Mouse (Mus musculus): ENCODE results near the gene Pde6d. TPM values are rescaled to one million over a fixed set of nuclear protein-coding genes. Genes with fewer than 3 reads are reported as not detected.

Gene Pde6d
- polyA plus RNA-seq, 2 experiments: 63.0 to 63.2 TPM

DNA sequence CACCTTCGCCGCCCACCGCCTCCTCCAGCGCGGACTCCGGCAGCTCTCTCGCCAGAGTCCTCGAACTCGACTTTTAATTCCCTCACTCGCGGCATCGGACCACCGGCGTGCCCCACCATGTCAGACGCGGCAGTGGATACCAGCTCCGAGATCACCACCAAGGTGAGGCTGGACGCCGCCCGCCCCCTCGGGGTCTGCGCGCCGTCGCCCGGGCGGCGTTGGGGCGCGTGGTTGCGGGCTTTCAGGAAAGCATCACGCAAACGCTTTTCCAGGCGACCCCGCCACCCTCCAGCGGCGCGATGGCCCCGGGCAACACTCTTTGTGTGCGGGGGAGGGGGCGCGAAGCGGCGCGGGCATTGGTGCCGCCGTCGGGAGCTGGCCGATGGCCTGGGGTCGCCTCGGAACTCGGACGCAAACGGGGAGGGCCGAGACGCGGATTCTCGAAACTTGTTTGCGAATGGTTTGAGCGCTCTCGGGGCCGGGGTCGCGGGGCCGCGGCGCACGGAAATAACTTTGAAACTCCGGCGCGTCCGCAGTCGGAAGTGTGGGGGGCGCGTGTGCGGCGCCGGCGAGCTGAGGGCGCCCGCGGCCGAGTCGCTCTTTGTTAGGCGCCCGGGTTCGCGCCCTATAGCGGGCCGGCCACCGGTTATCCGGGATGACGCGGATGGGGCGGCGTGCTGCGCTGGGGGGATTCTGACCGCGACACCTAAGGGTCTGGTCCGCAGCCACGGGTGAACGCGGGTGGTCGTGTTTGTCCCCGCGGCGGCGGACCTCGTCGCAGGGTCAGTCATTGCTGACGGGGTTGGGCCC is 55.4 kb downstream of the Pde6d start:
- WGBS: 2% methylated on average over 83 of the region's 111 CpGs
- H3K4me1 ChIP-seq (ENCODE audit: control insufficient read depth, insufficient read depth, low read length): peaks cover 27% of the 10 kb centered on the region
- H3K36me3 ChIP-seq (ENCODE audit: control insufficient read depth, insufficient read depth, low read length): peaks cover 33% of the 10 kb centered on the region
- ATAC-seq (ENCODE audit: low FRiP score, low read depth) (no peak), DNase-seq (ENCODE audit: low spot score) (no peak)
- peak overlapping the region; percentile 100 for H3K4me3 ChIP-seq (replicated peaks; ENCODE audit: low read length)
- peak overlapping the region; percentile 100 for H3K9ac ChIP-seq (ENCODE audit: low read depth, low read length, severe bottlenecking)
- no peaks in the 10 kb centered on the region for H3K9me3 ChIP-seq (ENCODE audit: control insufficient read depth, low read length)
- no peaks in the 10 kb centered on the region for H3K27me3 ChIP-seq (ENCODE audit: control insufficient read depth, insufficient read depth, low read length)
- TF ChIP-seq POLR2A (IDR thresholded peaks at IDR 0.05; ENCODE audit: borderline replicate concordance, extremely low read depth, insufficient read depth, insufficient read length): 0 out of 2 replicates have a peak, but pooled peaks have one; percentile 90
- peak overlapping the region; percentile 96 for H3K27ac ChIP-seq (replicated peaks; ENCODE audit: low read depth, low read length)
- H3K4me2 ChIP-seq (replicated peaks; ENCODE audit: low read depth, low read length, severe bottlenecking): peak overlapping the region; percentile 88

DNA sequence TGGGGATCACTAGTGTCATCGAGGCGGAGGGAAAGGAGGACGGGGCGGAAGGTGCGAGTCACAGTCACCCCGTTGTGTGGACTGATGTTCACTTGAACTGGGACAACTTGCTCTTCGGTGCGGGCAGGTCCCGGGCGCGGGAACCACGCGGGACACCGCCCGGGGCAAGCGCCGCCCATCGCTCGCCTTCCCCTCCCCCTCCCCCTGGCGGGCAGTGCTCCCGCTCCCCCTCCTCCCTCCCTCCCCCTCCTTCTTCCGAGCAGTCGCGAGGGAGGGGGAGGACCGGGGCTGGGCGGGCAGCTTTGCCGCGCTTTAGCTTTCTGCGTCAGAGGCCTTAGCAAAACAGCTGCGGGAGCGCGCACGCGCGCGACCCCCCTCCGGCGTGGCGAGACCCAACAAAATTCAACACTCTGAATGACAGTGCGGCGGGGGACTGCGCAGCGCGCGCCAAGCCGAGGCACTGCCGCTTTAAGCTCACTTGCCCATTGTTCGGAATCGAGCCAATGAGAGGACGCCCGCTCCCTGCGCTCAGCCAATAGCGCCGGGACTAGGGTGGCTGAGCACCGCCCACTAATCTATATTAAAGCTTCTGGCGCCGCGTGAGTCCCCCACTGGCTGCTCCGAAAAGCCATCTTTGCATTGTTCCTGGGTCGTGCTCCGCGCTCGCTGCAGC is 56.2 kb downstream of the Pde6d start, which contains the start of gene Ptma:
Gene Ptma (plus strand): TSS at position 611 of the 673 bp plus-strand sequence.
- H3K4me1 ChIP-seq (ENCODE audit: control insufficient read depth, insufficient read depth, low read length): peaks cover 27% of the 10 kb centered on the region
- peak; percentile 72; the same call in 1 of the 2 replicates for TF ChIP-seq POLR2A (IDR thresholded peaks at IDR 0.05; ENCODE audit: borderline replicate concordance, extremely low read depth, insufficient read depth, insufficient read length)
- peak; percentile 91 for ATAC-seq (ENCODE audit: low FRiP score, low read depth)
- 0% methylated on average over 43 of the region's 63 CpGs for WGBS
- no peaks in the 10 kb centered on the region for H3K27me3 ChIP-seq (ENCODE audit: control insufficient read depth, insufficient read depth, low read length)
- H3K4me3 ChIP-seq (replicated peaks; ENCODE audit: low read length): peak within 1 kb of the TSS; percentile 100
- peaks cover 29% of the 10 kb centered on the region for H3K36me3 ChIP-seq (ENCODE audit: control insufficient read depth, insufficient read depth, low read length)
- peak within 1 kb of the TSS; percentile 98 for H3K4me2 ChIP-seq (replicated peaks; ENCODE audit: low read depth, low read length, severe bottlenecking)
- no peaks in the 10 kb centered on the region for H3K9me3 ChIP-seq (ENCODE audit: control insufficient read depth, low read length)
- peak; percentile 100 for DNase-seq (ENCODE audit: low spot score)
- peak within 1 kb of the TSS; percentile 100 for H3K27ac ChIP-seq (replicated peaks; ENCODE audit: low read depth, low read length)
- peak within 1 kb of the TSS; percentile 100 for H3K9ac ChIP-seq (ENCODE audit: low read depth, low read length, severe bottlenecking)

DNA sequence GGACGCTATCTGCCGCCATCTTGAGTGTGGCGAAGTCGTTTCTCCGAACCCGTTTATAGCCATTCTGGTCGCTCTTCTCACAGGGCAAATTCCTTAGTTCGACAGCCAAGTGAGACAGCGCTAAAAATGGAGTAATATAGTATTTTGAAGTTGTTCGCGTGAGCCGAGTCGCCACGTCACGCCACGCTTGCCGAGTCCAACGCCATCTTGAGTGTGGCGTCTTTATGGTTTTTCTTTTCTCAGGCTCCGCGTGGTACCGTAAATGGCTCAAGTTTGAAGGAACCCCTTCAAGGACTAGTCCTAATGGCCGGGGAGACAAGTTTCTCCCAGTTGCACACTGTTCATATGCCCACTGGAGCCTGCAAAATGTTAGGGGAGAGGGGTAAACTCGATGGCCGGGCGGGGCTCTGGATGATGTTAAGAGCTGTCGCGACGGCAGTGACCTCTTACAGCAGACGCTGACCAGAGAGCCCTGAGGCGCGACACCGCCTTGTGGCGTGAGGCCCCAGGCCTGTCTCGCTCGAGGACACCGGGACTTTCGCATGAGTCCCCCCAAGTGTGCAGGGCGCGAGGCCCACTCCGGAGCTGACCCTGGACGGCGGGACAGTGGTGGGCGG is 56.8 kb downstream of the Pde6d start:
- Histone ChIP-seq H3K4me3 (replicated peaks; ENCODE audit: low read length) (peak overlapping the region; percentile 100), H3K36me3 (ENCODE audit: control insufficient read depth, insufficient read depth, low read length) (peaks cover 23% of the 10 kb centered on the region), H3K4me2 (replicated peaks; ENCODE audit: low read depth, low read length, severe bottlenecking) (peak overlapping the region; percentile 98), H3K4me1 (ENCODE audit: control insufficient read depth, insufficient read depth, low read length) (peaks cover 23% of the 10 kb centered on the region), H3K27me3 (ENCODE audit: control insufficient read depth, insufficient read depth, low read length) (no peaks in the 10 kb centered on the region), H3K9me3 (ENCODE audit: control insufficient read depth, low read length) (no peaks in the 10 kb centered on the region), H3K27ac (replicated peaks; ENCODE audit: low read depth, low read length) (peak overlapping the region; percentile 100), H3K9ac (ENCODE audit: low read depth, low read length, severe bottlenecking) (peak overlapping the region; percentile 100)
- peak; percentile 62 for DNase-seq (ENCODE audit: low spot score)
- no peak for TF ChIP-seq POLR2A (IDR thresholded peaks at IDR 0.05; ENCODE audit: borderline replicate concordance, extremely low read depth, insufficient read depth, insufficient read length)
- ATAC-seq (ENCODE audit: low FRiP score, low read depth): peak; percentile 11; the same call in 1 of the 2 replicates
- under 1% methylated on average over 41 of the region's 44 CpGs for WGBS

DNA sequence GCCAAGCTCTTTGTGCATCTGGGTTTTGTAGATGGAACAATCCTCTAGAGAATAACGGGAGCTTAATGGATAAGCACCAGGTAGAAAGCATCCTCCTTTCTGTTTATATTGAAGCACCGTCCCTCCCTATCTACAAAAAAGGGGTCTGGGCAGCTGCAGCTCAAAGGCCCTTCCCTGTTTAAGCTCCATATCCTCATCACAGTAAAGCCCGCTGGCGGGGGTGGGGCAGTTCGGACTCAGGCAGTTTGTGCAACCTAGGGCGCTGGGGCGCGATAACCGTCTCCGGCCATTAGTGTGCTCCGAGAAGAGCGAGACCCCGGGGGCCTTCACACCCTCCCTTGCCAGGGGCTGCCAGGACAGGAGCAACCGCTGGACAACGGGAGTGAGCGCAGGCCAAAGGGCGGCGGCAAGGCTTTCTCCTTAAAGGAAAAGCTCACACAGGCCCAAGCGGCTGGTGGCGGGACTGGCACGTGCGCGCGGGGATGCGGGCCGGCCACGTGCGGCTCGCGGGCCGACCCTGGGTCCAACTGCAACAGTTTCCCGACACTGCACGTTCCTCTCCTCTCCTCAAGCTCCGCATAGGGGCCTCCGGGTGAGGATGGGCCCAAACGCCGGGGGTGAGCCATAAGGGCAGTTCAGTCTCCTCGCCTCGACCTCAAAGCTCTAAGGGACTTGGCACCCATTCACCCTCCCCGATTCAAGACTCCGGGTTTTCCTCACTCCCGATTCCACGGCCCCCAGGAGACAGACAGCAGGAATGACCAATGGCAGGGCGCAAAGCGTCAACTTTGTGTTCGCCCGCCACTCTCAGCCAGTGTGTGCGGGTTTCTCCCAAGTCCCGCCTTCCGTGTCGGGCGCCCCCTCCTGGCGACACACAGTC is 57.6 kb downstream of the Pde6d start:
- peak overlapping the region; percentile 100 for H3K4me3 ChIP-seq (replicated peaks; ENCODE audit: low read length)
- no peak for TF ChIP-seq POLR2A (IDR thresholded peaks at IDR 0.05; ENCODE audit: borderline replicate concordance, extremely low read depth, insufficient read depth, insufficient read length)
- H3K36me3 ChIP-seq (ENCODE audit: control insufficient read depth, insufficient read depth, low read length): peaks cover 21% of the 10 kb centered on the region
- 1% methylated on average over 48 of the region's 53 CpGs for WGBS
- peak overlapping the region; percentile 100 for H3K9ac ChIP-seq (ENCODE audit: low read depth, low read length, severe bottlenecking)
- peak overlapping the region; percentile 100 for H3K27ac ChIP-seq (replicated peaks; ENCODE audit: low read depth, low read length)
- H3K4me1 ChIP-seq (ENCODE audit: control insufficient read depth, insufficient read depth, low read length): peaks cover 21% of the 10 kb centered on the region
- H3K9me3 ChIP-seq (ENCODE audit: control insufficient read depth, low read length): no peaks in the 10 kb centered on the region
- peak; percentile 98 for DNase-seq (ENCODE audit: low spot score)
- peak; percentile 73 for ATAC-seq (ENCODE audit: low FRiP score, low read depth)
- peak overlapping the region; percentile 98 for H3K4me2 ChIP-seq (replicated peaks; ENCODE audit: low read depth, low read length, severe bottlenecking)
- H3K27me3 ChIP-seq (ENCODE audit: control insufficient read depth, insufficient read depth, low read length): no peaks in the 10 kb centered on the region

Measured in limb, embryonic 14.5 days (tissue).